Mouse (Mus musculus) hindbrain, embryonic 14.5 days (tissue): ENCODE results near the gene Slc29a1. TPM values are rescaled to one million over a fixed set of nuclear protein-coding genes. Genes with fewer than 3 reads are reported as not detected.

Experiments
- ATAC-seq: fragments of 200-750 bp; cut with Nextera tagmentation; 2 replicates; pipeline ENCODE4 v1.8.0; 2017; ENCODE audit warnings: moderate number of reproducible peaks, mild to moderate bottlenecking, moderate TSS enrichment, moderate library complexity; ENCODE audit not compliant: low FRiP score
- DNase-seq: peaks from one replicate; pipeline ENCODE4 v3.0.0-alpha.2; 2015; ENCODE audit warnings: low spot score
- H3K27ac ChIP-seq: fragments of 300-500 bp; sonication (generic); 2 replicates; pipeline ENCODE4 v1.5.1; 2014; ENCODE audit warnings: mild to moderate bottlenecking, moderate library complexity
- H3K27me3 ChIP-seq: fragments of 300-500 bp; sonication (generic); 2 replicates; pipeline ENCODE4 v1.6.1; 2014; ENCODE audit warnings: mild to moderate bottlenecking, low read length, mixed read lengths; ENCODE audit not compliant: control insufficient read depth, insufficient read depth
- H3K36me3 ChIP-seq: fragments of 300-500 bp; sonication (generic); replicated peaks from 2 replicates; pipeline ENCODE4 v1.6.1; 2014; ENCODE audit not compliant: control insufficient read depth, insufficient read depth
- H3K4me1 ChIP-seq: fragments of 300-500 bp; sonication (generic); replicated peaks from 2 replicates; pipeline ENCODE4 v1.6.1; 2014; ENCODE audit warnings: antibody characterized with exemption, low read length, mixed read lengths; ENCODE audit not compliant: control insufficient read depth, insufficient read depth
- H3K4me2 ChIP-seq: fragments of 300-500 bp; sonication (generic); replicated peaks from 2 replicates; pipeline ENCODE4 v1.6.1; 2014; ENCODE audit warnings: mild to moderate bottlenecking, moderate library complexity
- H3K4me3 ChIP-seq: fragments of 300-500 bp; sonication (generic); replicated peaks from 2 replicates; pipeline ENCODE4 v1.5.1; 2014; ENCODE audit warnings: mild to moderate bottlenecking, low read length
- H3K9ac ChIP-seq: fragments of 300-500 bp; sonication (generic); 2 replicates; pipeline ENCODE4 v1.6.1; 2014
- H3K9me3 ChIP-seq: fragments of 300-500 bp; sonication (generic); 2 replicates; pipeline ENCODE4 v1.6.1; 2016; ENCODE audit warnings: low read length; ENCODE audit not compliant: control insufficient read depth
- WGBS: fragments of 180-500 bp; shearing (Covaris S2); extraction: QIAGEN DNeasy Blood & Tissue Kit; methylation state at CpG from one replicate; pipeline ENCODE4 v1.1.7; 2014; 5-methylcytosine and 5-hydroxymethylcytosine counted together
- polyA plus RNA-seq: library from polyadenylated mRNA; unstranded; fragments of >200 nt; fragmentation: Nextera tagmentation; extraction: Ambion mirVana; gene quantifications from 2 replicates; pipeline ENCODE4 v1.2.1, GENCODE M21; 2014

Slc29a1 gene
- polyA plus RNA-seq, 1 experiment from 2014 or later = 42.7 TPM

DNA sequence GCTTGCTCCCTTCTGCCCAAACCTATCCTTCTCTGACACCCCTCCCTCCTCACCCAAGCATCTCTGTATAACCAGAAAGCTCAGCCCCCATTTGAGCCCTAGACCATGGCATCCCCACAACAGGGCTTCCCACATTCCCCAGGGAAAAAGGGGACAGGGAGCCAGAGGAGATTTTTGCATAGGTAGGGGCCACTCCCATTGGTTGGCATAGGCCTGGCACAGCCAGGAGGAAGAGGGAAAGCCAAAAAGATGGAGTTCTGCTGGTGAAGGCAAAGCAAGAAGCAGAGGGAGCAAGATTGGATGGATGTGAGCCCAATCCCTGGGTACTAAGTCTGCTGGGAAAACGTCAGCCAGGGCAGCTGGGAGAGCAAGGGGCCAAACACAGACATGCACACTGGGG, 56.3 kb downstream of the Slc29a1 start:
- no peak overlapping the region for H3K9ac ChIP-seq
- peaks cover 27% of the 10 kb centered on the region for H3K4me1 ChIP-seq
- no peak overlapping the region for H3K27ac ChIP-seq
- peaks cover 41% of the 10 kb centered on the region for H3K27me3 ChIP-seq
- no peak for DNase-seq
- no peaks in the 10 kb centered on the region for H3K9me3 ChIP-seq
- H3K36me3 ChIP-seq = peaks cover 31% of the 10 kb centered on the region
- ATAC-seq = no peak
- WGBS = 50% methylated on average over 1 of the region's 1 CpGs
- H3K4me2 ChIP-seq = no peak overlapping the region
- H3K4me3 ChIP-seq = no peak overlapping the region

- Histone ChIP-seq H3K4me1 (peaks cover 25% of the 10 kb centered on the region), H3K27me3 (peaks cover 44% of the 10 kb centered on the region), H3K4me2 (no peak overlapping the region), H3K9me3 (no peaks in the 10 kb centered on the region), H3K9ac (no peak overlapping the region), H3K4me3 (no peak overlapping the region), H3K36me3 (peaks cover 31% of the 10 kb centered on the region), H3K27ac (no peak overlapping the region)
- no peak for ATAC-seq
- 82% methylated on average over 2 of the region's 2 CpGs for WGBS
- DNase-seq = no peak
Observed at GRCm38 (mm10) chr17:45542705-45543104, 56.7 kb downstream of the Slc29a1 start.

DNA sequence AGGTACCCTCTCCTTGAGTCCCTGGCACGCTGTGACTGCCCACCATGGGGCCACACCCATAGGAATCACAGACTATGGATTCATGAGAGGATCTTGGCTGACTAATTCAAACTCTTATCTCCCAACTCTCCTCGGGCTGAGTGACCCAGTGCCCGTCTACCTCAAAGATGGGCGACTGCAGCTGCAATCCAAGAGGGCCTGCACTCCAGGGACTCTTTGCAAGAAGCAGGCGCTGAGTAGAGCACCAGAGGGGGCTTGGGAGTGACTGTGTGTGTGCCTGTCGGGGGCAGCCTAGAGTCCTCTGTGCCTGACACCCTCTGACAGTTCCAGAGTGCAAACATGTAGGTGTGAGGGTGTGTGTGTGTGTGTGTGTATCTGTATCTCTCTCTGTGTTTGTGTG, 57.3 kb downstream of the Slc29a1 start:
- H3K27me3 ChIP-seq = peaks cover 46% of the 10 kb centered on the region

DNA sequence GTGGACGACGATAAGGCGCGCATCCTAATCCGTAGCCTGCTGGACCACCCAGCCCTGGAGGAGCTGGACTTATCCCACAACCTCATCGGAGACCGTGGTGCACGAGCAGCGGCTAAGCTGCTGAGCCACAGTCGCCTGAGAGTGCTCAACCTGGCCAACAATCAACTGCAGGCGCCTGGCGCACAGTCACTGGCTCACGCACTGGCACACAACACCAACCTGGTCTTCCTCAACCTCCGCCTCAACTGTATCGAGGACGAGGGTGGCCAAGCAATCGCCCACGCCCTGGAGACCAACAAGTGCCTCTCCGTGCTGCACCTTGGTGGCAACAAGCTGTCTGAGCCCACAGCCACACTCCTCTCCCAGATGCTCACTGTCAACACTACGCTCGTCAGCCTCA, 59.7 kb downstream of the Slc29a1 start:
- 82% methylated on average over 21 of the region's 21 CpGs for whole genome bisulfite sequencing
- no peak overlapping the region for H3K4me3 ChIP-seq
- no peaks in the 10 kb centered on the region for H3K9me3 ChIP-seq
- peaks cover 37% of the 10 kb centered on the region for H3K27me3 ChIP-seq
- ATAC-seq (no peak), DNase-seq (no peak)
- H3K4me2 ChIP-seq = no peak overlapping the region
- peaks cover 10% of the 10 kb centered on the region for H3K4me1 ChIP-seq
- H3K27ac ChIP-seq = no peak overlapping the region
- H3K9ac ChIP-seq = no peak overlapping the region
- peaks cover 7% of the 10 kb centered on the region for H3K36me3 ChIP-seq

More for the DNA sequence above, 57.3 kb downstream of the Slc29a1 start:
- Histone ChIP-seq H3K4me2 (no peak overlapping the region), H3K27ac (no peak overlapping the region), H3K4me1 (peaks cover 25% of the 10 kb centered on the region), H3K4me3 (no peak overlapping the region), H3K9ac (no peak overlapping the region), H3K36me3 (peaks cover 31% of the 10 kb centered on the region), H3K9me3 (no peaks in the 10 kb centered on the region)
- 41% methylated on average over 6 of the region's 6 CpGs for WGBS
- DNase-seq = no peak
- ATAC-seq = no peak

DNA sequence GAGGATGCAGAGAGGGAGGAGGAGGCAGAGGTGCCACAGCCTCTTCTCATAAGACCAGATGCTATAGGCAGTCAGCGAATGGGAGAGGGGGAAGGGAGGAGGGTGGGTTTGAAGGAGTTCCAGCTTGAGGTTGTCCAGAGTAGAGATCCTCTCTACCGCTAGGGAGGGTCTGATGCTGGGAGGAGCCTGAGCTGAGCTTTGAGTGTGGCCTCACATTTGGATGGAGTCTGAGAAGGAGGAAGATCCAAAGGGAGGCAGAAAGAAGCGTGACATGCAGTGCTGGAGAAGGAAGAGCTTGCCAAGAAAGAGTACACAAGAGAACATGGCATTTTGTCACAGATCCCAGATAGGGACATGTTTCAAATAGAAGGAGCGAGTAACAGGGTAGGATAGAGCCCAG, 61.0 kb downstream of the Slc29a1 start:
- no peak for ATAC-seq
- 66% methylated on average over 4 of the region's 4 CpGs for WGBS

GRCm38 (mm10) chr17:45536264-45536663, 63.1 kb downstream of the Slc29a1 start:
- DNase-seq = no peak
- ATAC-seq = no peak
- no peaks in the 10 kb centered on the region for H3K36me3 ChIP-seq
- H3K4me1 ChIP-seq = no peaks in the 10 kb centered on the region
- no peak overlapping the region for H3K4me2 ChIP-seq
- peaks cover 28% of the 10 kb centered on the region for H3K27me3 ChIP-seq
- no peak overlapping the region for H3K9ac ChIP-seq
- WGBS = 18% methylated on average over 5 of the region's 5 CpGs
- no peak overlapping the region for H3K4me3 ChIP-seq
- no peaks in the 10 kb centered on the region for H3K9me3 ChIP-seq
- no peak overlapping the region for H3K27ac ChIP-seq

More for the DNA sequence above, 61.0 kb downstream of the Slc29a1 start:
- Histone ChIP-seq H3K4me1 (no peaks in the 10 kb centered on the region; the same call in 1 of the 2 replicates), H3K27ac (no peak overlapping the region), H3K9ac (no peak overlapping the region), H3K9me3 (no peaks in the 10 kb centered on the region), H3K36me3 (no peaks in the 10 kb centered on the region), H3K27me3 (peaks cover 34% of the 10 kb centered on the region), H3K4me2 (no peak overlapping the region), H3K4me3 (no peak overlapping the region)
- no peak for DNase-seq

Other genes with a start within 250 kb of the Slc29a1 start
- 64.7 and 67.0 TPM in 2 replicates for gene Cdc5l, start 165.9 kb downstream of the Slc29a1 start, polyA plus RNA-seq
- 1.5 and 2.2 TPM in 2 replicates for gene Spats1, start 124.2 kb downstream of the Slc29a1 start, polyA plus RNA-seq
- 15.2 and 15.8 TPM in 2 replicates for gene Aars2, start 92.8 kb downstream of the Slc29a1 start, polyA plus RNA-seq
- gene Tcte1, start 76.2 kb downstream of the Slc29a1 start, polyA plus RNA-seq = 3.8 TPM in 2 replicates
- gene Tmem151b, start 49.9 kb downstream of the Slc29a1 start, polyA plus RNA-seq = 15.7 and 16.8 TPM in 2 replicates
- 4.3 and 4.7 TPM in 2 replicates for gene Nfkbie, start 43.9 kb downstream of the Slc29a1 start, polyA plus RNA-seq
- 83.1 and 84.2 TPM in 2 replicates for gene Slc35b2, start 35.7 kb downstream of the Slc29a1 start, polyA plus RNA-seq
- 1,324 and 1,355 TPM in 2 replicates for gene Hsp90ab1, start 26.3 kb downstream of the Slc29a1 start, polyA plus RNA-seq
- gene Mymx, start 2.5 kb upstream of the Slc29a1 start, polyA plus RNA-seq = not detected in 2 replicates
- gene Capn11, start 59.7 kb upstream of the Slc29a1 start, polyA plus RNA-seq = 2.3 TPM in 1 of 2 replicates, not detected in the other
- gene Mrpl14, start 86.7 kb upstream of the Slc29a1 start, polyA plus RNA-seq = 116 and 132 TPM in 2 replicates
- gene Tmem63b, start 87.3 kb upstream of the Slc29a1 start, polyA plus RNA-seq = 114 and 116 TPM in 2 replicates
- gene 1600014C23Rik, start 134.2 kb upstream of the Slc29a1 start, polyA plus RNA-seq = not detected in 2 replicates